In the genomic region with DNA sequence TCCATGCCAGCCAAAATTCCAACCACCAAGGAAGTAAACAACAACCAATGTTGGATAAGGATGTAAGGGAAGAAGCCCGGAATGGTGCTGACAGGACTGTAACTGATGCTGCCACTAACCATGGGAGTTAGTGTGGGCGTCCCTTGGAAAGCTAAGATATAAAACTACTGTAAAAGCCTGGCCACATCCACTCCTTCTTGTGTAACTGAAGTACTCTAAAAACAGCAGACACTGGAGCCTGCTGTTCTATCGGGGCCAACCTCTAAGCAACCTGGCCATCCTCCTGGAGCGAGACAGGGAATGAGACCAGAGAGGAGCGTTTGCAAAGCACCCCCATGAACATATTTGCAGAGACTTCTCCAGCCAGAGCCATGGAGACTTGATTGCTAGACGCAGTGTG, we compare ENCODE assay signal across 17 mouse cellular contexts.
"Had no signal": no experiment of that assay in that cellular context is flagged by ENCODE, and none has a peak within 500 bp of the region (broad histone marks: within the 10 kb centered on the region; RNA-seq: fewer than 3 reads in every experiment).

No protein-coding gene starts in this region.

- H3K36me3 ChIP-seq: neural tube, embryonic 12.5 days; neural tube, embryonic 13.5 days; neural tube, embryonic 15.5 days; stomach, embryonic 15.5 days had no signal

- H3K27ac ChIP-seq: neural tube, embryonic 12.5 days; neural tube, embryonic 13.5 days; neural tube, embryonic 15.5 days; stomach, embryonic 15.5 days; stomach, postnatal 0 days had no signal

- H3K27me3 ChIP-seq: neural tube, embryonic 12.5 days; neural tube, embryonic 13.5 days; neural tube, embryonic 15.5 days; stomach, embryonic 15.5 days had no signal

- H3K9me3 ChIP-seq: neural tube, embryonic 15.5 days; stomach, embryonic 15.5 days had no signal

- H3K4me1 ChIP-seq: neural tube, embryonic 12.5 days; neural tube, embryonic 13.5 days; neural tube, embryonic 15.5 days; stomach, embryonic 15.5 days had no signal

- H3K4me3 ChIP-seq: neural tube, embryonic 12.5 days; neural tube, embryonic 13.5 days; neural tube, embryonic 15.5 days; stomach, embryonic 15.5 days had no signal

- DNase-seq: retina, postnatal 1 day; right cerebral cortex, adult 18-20 months; right cerebral cortex, postnatal 14 days; right cerebral cortex, postnatal 25 days; right cerebral cortex, postnatal 4 days; spleen, adult 18-20 months; thymus, adult 18-20 months; thymus, adult 2 months; thymus, postnatal 14 days; thymus, postnatal 25 days; thymus, postnatal 36 days; thymus, postnatal 4 days had no signal
